Mouse (Mus musculus): ENCODE measurements around the gene Arhgap10.

Gene Arhgap10

DNA sequence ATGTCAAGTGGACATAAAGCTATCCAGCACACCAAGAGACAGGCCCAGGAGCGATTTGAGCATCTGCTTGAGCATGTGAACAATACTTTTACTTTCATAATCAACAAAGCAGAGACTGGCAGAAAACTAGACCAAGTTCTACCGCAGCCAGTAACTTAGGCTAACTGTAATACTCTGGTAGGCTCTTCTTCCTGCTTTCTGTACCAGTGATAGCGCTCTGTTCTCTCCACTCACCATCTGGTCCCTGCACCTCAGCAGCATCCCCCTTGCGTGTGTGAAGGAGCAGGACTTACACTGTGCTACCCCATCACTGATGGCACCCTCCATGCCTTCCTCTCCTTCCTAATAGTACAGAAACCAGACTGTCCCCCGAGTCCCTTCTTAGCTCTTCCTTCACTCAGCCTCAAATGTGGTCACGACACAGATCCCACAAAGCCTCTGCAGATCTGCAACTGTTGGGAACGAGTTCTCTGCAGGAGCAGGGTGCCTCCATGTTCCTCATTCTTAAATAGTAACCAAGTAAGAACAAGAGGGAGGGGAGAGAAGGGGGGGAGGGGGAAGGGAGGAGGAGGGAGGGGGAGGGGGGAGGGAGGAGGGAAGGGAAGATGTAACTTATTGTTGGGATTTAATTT lies 235.0 kb downstream of the Arhgap10 start:
- no peak for DNase-seq (ENCODE audit: low spot score in 2 of 2)

DNA sequence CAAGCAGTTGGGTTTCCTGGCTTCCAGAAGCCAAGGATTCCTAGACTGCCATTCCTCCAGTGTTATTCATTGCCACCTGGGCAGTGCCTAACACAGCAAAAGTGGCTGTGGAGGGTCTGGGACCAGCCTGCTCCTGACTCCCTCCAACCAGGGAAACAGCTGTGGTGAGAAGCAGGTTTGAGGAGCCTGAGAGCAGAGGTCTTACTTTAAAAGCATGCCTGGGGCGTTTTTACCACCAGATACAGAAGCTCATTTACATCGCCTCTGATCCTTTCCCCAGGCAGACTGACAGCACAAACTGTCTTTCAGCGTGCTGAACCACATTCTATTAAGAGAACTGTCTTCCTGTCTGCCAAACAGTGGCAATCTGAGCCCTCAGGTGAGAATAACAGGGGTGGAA lies 237.8 kb downstream of the Arhgap10 start:
- DNase-seq (ENCODE audit: low spot score in 2 of 2), result no peak

DNA sequence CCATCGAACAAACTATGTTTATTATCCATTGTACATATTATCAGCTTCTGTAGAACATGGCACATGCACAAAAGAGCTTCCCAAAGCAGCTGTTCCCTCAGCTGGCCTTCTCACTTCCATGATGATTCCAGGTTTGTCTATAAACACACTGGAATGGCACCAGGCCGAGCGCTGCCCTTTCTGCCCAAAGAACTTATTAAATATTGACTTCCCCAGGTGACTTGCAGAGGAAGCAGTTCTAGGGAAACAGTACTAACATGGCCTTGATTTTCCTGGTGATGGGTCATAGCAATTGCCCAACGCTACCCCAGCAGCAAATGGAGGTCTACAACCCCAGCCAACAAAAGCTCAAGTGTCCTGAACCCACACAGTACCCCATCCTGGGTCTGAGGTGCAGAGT lies 239.5 kb downstream of the Arhgap10 start:
- DNase-seq (ENCODE audit: low spot score in 2 of 2), result peak in 1 of 2 experiments; percentile 0

DNA sequence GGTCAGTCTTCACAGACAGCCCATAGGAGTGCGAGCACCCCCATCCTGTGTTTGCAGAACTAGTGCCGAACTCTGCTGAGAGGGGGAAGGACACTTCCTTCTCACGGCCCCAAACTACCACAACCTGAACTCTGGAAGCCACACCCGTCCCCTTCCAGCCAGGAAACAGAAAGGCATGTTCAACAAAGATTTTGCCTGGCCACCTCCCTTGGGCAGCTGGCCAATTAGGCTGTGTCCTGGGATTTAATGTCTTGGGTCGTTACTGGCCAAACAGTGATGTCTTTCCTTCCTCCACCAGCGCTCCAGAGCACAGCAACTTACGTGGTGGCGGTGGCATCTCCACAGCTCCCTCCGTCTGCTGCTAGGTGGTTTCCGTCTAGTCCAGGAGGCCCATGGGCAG lies 240.9 kb downstream of the Arhgap10 start:
- DNase-seq (ENCODE audit: low spot score in 2 of 2), result peak in 1 of 2 experiments; percentile 2

DNA sequence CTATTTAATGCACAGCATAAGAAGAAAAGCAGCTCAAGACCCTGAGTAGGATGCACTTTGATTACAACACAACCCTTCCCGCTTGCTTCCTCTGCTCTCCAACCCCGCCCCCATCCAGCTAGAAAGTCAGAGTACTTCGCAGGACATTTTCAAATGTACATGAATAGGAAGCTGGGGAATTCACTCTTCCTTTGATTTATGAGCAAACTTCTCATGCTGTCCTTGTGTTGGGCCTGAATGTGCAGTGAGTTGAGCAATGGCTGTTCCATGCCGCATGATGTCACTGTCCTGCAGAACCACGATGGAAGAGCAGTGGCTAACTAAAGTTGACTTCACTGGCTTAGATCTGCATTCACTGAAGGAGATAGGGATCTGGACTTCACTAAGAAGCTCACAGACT lies 242.2 kb downstream of the Arhgap10 start:
- DNase-seq (ENCODE audit: low spot score in 2 of 2), result no peak

DNA sequence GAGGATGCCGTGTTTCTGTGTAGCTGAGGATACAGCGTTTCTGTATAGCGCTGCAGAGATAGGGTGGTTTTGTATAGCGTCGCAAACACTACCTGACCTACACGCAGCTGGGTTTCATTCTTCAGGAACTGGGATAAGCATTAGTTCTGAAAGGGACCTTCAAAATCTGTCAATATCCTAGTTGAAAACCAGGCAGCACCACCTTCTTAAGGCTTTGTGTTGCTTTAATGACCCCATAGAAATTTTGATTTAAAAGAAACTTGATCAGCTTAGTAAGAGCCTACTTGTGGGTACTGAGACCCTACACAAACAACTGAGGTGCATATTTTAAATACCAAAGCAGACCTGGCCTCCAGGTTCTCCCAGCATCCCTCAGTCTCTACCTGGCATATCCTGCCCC lies 245.6 kb downstream of the Arhgap10 start:
- DNase-seq (ENCODE audit: low spot score in 2 of 2), result no peak

DNA sequence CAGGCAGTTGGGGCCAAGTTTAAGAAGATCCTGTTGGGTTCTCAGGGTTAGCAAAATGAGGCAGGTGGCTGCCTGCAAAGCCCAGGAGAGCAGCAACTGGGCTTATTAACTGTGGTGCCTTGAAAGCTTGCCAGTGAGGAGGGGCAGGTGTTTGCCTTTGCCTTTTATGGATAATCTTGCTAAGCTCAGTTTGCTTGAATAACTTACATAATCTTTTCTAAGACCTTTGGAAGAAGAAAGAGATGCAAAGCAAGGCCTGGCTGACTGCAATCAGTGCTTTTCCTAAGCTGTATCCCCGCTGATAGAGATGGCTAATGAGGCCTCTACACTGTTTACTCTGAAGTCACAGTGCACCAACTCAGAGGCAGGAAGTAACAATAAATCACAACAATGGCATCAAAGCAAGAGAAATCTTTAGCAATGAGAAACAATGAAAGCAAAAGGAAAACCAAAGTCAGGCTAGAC lies 249.8 kb downstream of the Arhgap10 start:
- DNase-seq (ENCODE audit: low spot score in 2 of 2), result no peak

DNA sequence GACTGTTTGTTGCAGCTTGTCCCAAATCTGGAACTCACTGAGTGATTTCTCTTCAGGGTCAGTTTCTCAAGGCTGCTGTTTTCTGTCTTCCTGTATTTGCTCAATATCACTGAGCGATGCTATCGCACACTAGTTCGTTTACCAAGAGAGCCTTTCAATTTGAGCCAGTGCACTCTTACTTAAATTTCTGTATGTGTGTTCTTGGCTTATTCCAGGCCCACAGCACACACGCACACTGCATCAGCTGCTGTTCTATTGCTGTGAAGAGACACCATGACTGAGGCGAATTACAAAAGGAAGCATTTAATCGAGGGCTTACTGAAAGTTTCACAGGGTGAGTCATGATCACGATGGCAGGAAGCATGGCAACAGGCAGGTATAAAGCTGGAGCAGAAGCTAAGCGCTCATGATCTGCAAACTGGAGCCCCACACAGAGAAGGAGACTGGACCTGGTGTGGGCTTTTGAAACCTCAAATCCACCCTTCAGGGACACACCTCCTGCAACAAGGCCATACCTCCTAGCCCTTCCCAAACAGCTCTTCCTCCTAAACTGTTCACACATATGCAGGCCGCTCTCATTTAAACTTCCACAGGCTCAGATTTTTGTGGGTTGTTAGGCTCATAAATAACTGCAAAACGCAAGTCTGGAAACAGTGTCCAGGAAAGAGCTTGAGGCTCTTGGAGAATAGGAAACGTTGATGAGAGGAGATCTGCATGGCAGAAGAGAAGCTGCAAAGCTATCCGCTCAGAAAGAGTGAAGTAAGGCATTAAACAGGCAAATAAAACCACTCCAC lies 255.3 kb downstream of the Arhgap10 start:
- no peak for DNase-seq (ENCODE audit: low spot score in 2 of 2)

DNA sequence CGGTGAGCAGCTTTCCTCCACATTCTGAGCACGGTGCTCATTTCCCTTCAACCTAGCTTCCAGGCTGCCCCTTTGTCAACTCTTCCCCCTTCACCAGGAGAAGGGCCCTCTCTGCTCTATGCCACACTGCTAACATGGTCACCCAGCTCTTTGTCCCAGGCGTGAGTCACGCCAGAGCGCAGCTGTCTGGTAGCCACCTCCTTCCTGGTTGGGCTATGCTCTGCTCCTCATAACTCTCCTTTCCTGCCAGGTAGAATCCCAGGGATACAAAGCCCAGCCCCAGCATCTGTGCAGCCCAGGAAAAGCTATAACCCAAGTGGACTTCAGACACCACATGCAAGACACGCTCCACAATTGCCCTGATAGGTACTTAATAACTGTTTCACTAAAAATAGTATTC lies 256.5 kb downstream of the Arhgap10 start:
- DNase-seq (ENCODE audit: low spot score in 2 of 2), result no peak

DNA sequence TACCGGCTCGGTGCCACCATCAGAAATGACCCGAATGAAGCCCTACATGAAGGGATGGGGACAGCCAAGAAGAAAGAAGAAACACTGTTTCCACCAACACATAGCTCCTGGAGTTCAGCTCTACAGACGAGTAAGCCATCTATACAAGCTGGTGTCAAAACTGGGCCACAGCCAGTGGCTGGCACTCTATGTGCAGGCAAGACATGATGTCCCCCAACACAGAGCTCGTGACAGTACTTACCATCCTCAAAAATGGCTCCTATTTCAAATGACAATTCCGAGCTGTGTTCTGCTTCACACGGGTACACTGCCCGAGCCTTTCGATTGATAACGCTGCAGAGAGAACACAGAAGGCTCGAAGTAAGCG lies 260.7 kb downstream of the Arhgap10 start:
- no peak for DNase-seq (ENCODE audit: low spot score in 2 of 2)

DNA sequence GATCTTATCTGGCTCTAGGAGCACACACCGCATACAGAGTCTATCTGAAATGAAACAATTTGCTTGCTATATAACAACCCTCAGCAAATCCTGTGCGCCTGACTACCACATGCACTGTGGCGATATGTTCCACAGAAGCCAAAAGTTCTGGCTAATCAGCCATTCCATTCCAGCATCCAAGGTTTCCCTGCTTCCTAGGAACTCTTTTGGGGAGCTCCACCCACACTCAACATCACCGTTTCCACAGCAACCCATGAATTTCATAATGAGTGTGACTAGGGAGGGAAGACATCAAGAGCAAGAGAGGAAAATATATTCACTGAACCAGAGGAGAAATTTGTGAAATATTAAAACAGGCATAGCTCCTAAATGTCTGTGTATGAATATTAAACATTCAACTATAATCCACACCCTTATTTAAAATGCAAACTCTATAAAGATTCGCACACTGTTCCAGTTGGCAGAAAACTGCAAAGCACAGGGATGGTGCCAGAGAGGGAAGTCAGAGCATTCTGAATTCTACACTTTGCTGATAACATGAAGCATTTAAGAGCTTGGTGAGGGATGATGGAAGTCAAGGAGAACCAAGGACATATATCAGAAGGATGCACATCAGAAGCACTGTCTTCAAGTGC lies 261.2 kb downstream of the Arhgap10 start:
- DNase-seq (ENCODE audit: low spot score in 2 of 2), result no peak

DNA sequence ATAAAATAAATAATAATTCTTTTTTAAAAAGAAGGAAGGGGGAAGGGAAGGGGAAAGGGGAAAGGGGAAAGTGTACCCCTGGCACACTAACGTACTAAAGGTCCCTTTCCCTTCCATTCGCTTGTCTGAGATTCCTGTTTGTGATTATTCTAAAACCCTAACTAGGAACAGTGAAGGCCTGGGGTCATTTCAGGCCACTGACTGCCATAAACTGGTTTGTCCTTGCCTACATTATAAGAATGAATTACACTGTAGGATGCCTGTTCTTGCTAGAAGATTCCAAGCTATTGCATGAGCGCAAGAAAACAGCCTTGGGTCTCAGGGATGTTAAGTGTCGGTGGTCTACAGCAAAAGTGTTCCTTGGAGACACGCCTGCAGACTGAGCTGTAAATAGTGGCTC lies 263.3 kb downstream of the Arhgap10 start:
- no peak for DNase-seq (ENCODE audit: low spot score in 2 of 2)

DNA sequence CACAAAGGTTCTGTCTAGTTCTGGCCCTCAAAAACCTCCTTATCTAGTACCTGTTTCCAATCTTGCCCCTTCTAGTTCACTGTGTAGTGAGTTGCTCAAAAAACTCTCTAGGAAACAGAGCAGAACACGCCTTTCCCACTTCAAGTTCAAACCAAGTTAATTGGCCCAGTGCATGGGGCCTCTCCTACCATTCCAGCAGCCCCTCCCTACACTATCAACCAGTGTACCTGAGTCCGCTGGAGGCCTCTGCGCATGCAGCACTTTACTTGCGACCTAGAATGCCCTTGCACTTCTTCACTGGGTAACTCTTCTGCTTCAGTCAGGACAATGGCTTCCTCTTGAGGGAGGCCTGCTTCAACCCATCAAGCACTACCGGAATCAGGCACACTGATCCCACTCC lies 266.6 kb downstream of the Arhgap10 start:
- DNase-seq (ENCODE audit: low spot score in 2 of 2), result no peak

DNA sequence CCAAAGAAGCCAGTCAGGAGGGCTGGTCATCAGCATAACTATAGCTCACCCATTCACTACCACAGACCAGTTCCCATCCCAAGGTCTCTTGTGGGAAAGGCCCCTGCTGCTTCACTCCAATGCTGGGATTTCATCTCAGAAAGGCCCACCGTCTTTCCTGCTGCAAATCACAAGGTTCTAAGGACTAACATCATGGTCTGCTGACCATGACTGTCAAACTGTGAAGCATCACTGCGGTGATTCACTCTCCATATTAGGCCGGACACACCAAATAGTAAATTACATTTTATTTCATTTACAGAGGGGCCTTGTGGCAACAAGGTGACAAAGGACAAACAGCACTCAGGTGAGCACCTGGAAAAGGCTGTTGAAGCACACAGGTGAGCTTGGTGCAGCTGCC lies 267.7 kb downstream of the Arhgap10 start:
- DNase-seq (ENCODE audit: low spot score in 2 of 2), result no peak

DNA sequence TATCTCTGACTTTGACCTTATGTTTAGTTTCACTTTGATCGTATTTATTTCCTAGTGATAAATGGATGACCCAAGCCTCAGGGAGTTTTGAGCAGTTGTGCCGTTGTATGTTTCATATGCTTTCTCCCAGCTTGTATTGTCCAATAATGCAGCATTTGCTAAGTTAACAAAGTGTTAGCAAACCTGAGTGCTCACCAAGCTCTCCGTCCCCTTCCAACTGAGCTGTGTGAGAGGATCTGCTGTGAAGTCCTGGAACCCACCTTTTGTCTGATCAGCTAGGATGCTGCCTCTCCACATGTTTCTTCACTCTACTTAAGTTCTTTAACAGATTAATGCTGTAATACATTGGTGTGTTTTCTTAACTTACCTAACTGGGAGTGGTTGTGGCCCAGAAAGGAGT lies 276.4 kb downstream of the Arhgap10 start:
- DNase-seq (ENCODE audit: low spot score in 2 of 2), result no peak

DNA sequence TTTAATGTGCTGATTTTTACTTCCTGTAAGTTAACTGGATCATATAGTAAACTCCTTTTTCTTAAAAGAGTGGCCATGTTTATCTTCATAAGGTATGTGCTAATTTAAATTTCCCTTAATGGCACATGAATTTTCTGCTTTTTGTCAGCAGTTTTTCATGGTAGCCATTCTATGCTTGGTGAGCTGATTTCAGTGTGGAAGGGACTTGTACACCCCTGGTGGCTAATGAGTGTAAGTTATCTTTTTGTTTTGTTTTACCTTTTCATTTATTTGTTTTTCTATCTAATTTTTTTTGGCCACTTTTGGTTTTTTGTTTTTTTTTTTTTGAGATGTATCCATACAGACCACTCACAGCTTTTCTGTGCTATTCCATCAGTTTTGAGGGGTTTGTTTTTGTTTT lies 278.3 kb downstream of the Arhgap10 start:
- no peak for DNase-seq (ENCODE audit: low spot score in 2 of 2)

DNA sequence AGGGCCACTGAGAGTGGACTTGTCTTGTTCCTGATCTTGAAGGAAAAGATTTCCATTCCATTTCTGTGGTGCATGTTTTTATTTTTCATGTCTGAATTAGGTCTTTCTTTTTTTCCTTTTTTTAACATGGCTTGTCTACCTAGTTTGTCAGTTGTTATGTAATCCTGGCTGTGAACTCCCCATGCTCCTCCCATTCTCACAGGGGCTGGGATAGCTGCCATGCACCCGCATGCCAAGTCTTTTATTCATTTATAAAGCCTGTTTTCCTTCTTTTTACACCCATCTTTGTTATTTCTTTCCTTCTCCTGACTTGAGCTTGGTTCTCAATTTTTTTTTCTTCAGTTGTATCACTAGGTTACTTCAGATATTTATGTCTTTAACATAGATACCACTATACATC lies 281.1 kb downstream of the Arhgap10 start:
- no peak for DNase-seq (ENCODE audit: low spot score in 2 of 2)

DNA sequence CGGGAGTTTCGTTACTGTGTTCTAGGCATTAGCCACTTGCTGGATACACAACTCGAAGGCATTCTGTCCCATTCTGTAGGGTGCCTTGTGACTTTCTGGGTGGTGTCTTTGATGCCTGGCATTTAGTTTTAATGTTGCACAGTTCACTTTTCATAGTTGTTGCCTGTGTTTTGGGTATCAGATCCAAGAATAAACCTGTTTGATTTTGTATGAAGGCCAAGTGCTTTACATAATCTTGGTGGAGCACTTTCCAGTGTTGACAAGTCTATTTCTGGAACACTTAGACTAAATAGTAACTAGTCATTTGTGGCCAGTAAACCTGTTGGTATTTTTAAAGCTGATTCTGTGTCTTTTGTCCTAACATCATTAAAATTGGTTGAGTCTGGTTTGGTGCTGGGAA lies 285.3 kb downstream of the Arhgap10 start:
- DNase-seq (ENCODE audit: low spot score in 2 of 2), result no peak

DNA sequence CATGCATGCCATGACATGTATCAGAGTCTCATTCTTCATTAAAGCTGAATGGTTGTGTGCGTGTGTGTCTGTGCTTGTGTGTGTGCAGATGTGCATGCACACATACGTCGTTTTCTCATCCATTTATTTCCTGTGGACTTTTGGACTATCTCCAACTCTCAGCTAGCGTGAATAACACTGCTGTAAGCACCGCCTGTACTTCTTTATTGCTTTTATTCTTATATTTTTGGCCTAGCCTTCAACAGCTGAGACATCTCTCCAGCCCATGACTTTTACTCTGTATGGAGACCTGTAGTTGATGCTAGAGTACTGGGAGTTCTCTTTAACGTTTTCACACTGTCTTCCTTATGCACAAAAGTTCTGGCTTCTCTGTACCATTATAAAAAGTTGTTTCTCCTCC lies 285.9 kb downstream of the Arhgap10 start:
- DNase-seq (ENCODE audit: low spot score in 2 of 2), result no peak

DNA sequence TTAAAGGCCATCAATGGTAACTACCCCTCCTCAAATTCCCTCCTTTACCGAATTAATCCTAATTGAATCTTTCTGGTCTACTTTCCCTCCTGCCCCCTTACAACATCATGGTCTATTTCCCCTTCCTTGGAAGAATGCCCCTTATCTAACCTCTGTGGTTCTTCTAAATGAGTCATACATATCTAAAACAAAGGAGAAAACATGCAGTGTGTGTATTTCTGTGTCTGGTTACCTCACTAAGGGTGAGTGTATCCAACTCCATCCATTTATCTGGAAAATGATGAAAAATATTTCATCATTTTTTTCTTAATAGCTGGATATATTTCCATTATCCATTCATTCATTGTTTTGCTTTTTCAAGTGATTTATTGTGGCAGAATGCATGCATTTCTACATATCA lies 286.5 kb downstream of the Arhgap10 start:
- no peak for DNase-seq (ENCODE audit: low spot score in 2 of 2)

DNA sequence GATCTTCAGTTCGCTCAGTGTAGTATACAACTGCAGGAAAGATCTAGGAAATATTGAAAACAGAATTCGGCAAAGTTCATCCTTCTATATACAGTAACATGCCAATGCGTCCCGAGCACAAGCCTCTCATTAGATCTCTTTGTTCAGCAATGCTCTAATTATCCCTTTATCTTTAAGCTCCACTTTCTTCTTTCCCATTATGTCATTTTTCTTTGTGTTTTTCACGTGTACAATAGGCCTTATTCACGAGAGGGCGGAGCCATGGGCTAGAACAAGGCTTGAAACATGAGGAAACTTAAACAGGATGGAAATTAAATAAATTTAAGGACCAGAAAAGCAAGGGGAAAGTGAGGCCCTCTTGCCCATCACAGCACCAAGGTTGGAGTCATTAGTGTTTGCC lies 289.1 kb downstream of the Arhgap10 start:
- DNase-seq (ENCODE audit: low spot score in 2 of 2), result no peak

DNA sequence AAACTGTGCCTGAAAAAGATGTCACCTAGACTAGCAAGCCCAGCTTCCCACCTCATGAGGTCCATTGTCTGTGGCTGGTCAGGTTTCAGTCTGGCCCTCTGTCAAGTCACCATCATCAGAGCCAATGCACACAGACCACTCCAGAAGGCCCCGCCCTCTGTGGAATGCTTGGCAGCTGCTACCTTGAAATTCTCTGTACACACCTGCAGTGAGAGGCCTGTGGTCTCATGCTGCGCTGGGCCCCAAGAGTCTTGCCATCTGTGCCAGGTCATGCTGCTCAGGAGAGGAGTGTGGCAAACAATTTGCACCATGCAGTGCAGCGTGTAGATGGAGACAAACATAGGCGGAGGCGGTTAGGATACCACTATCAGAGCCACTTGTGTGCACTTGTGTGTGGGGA lies 290.0 kb downstream of the Arhgap10 start:
- DNase-seq (ENCODE audit: low spot score in 2 of 2), result peak in 1 of 2 experiments; percentile 3

DNA sequence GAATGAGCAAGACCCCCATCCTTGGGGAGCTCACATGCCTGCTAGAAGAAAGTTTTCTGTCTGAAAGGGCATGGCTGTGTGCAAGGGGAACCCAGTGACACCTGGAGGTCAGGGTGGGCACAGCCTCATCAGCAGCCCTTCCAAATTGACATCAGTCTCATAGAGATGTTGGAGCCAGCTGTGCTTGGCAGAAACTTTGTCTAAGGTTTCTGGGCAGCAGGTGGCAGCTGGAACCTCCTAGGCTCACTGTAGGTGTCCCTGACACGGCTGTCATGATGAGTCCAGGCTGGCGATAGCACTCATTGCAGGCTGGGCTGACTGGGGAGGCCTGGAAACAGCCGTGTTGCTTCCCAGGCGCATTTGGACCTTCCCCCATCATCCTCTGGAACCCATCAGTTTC lies 294.6 kb downstream of the Arhgap10 start:
- DNase-seq (ENCODE audit: low spot score in 2 of 2), result no peak

All from cerebellum, postnatal 4 days (tissue).